9 mouse cellular contexts compared by ENCODE assay signal in the genomic region with DNA sequence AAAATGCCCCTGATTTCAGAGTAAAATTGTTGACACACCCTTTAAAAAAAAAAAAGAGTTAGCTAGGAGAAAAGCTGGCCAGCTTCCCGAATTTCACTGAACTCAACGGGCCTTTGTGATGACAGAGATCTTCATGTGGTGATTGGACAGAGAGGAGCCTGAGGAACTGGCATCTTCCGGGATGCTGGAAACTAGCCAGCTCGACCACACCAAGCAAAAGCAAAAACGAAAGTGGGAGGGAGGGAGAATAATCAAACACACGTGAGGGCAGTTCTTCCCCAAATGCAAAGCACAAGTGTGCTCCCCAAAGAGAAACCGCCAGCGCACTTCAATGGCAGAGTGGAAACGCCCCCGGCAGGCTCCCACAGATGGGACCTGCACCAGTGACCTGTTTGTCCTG. TPM values are rescaled to one million over a fixed set of nuclear protein-coding genes. Genes with fewer than 3 reads are reported as not detected.
DNase-seq lines count a peak whose midpoint lies in the region; ATAC-seq and TF ChIP-seq lines count a peak whose summit lies in the region.
"Had no signal": no experiment of that assay in that cellular context is flagged by ENCODE, and none has a peak within 500 bp of the region (broad histone marks: within the 10 kb centered on the region; RNA-seq: fewer than 3 reads in every experiment).

No protein-coding gene starts in this region.

- WGBS in midbrain, embryonic 13.5 days = 44% methylated on average over 10 of the region's 10 CpGs
- WGBS in midbrain, embryonic 10.5 days = 63% methylated on average over 10 of the region's 10 CpGs
- 13% methylated on average over 10 of the region's 10 CpGs for WGBS in kidney, adult 2 months
- 7% methylated on average over 10 of the region's 10 CpGs for WGBS in lung, adult 2 months

- DNase-seq in midbrain, embryonic 10.5 days (ENCODE audit: low spot score) = no peak
- peak; percentile 50 for DNase-seq in brain, adult 2 months (ENCODE audit: low read depth, low spot score)
- peak; percentile 66 for DNase-seq in heart, adult 8-10 months (ENCODE audit: low spot score)
- DNase-seq in kidney, adult 2 months = peak; percentile 75
- peak; percentile 49 for DNase-seq in lung, adult 2 months
- peak; percentile 91 for DNase-seq in skeletal muscle tissue, adult 2 months (ENCODE audit: low read depth, low spot score)
- DNase-seq in thymus, postnatal 4 days = no peak

- TF ChIP-seq POLR2A in kidney, adult 2 months (IDR thresholded peaks at IDR 0.05; ENCODE audit: low read depth, low read length) = no peak
- TF ChIP-seq POLR2A in lung, adult 2 months (IDR thresholded peaks at IDR 0.05; ENCODE audit: borderline replicate concordance, extremely low read depth, low read depth, low read length) = peak; percentile 43; the same call in 1 of the 2 replicates

- H3K4me1 ChIP-seq in midbrain, embryonic 13.5 days (replicated peaks) = peaks cover 30% of the 10 kb centered on the region
- peaks cover 47% of the 10 kb centered on the region for H3K4me1 ChIP-seq in midbrain, embryonic 10.5 days
- H3K4me1 ChIP-seq in kidney, adult 2 months (ENCODE audit: control insufficient read depth, insufficient read depth, low read length) = no peaks in the 10 kb centered on the region
- H3K4me1 ChIP-seq in lung, adult 2 months (ENCODE audit: control insufficient read depth, insufficient read depth, low read length) = peaks cover 6% of the 10 kb centered on the region; the same call in 1 of the 2 replicates

- no peak overlapping the region for H3K4me3 ChIP-seq in midbrain, embryonic 13.5 days (replicated peaks)
- H3K4me3 ChIP-seq in midbrain, embryonic 10.5 days = no peak overlapping the region
- peak overlapping the region; percentile 12; the same call in 1 of the 2 replicates for H3K4me3 ChIP-seq in kidney, adult 2 months (ENCODE audit: insufficient read depth, low read depth, low read length)
- peak overlapping the region; percentile 84 for H3K4me3 ChIP-seq in lung, adult 2 months (replicated peaks; ENCODE audit: extremely low read depth, low read depth, low read length)
- H3K4me3 ChIP-seq: midbrain, embryonic 12.5 days had no signal

- no peak overlapping the region for H3K9ac ChIP-seq in midbrain, embryonic 13.5 days (replicated peaks)
- H3K9ac ChIP-seq: midbrain, embryonic 12.5 days had no signal

- no peaks in the 10 kb centered on the region for H3K9me3 ChIP-seq in midbrain, embryonic 13.5 days
- H3K9me3 ChIP-seq in midbrain, embryonic 10.5 days (replicated peaks) = no peaks in the 10 kb centered on the region
- H3K9me3 ChIP-seq: midbrain, embryonic 12.5 days had no signal

- H3K36me3 ChIP-seq in midbrain, embryonic 13.5 days = no peaks in the 10 kb centered on the region
- H3K36me3 ChIP-seq in midbrain, embryonic 10.5 days = no peaks in the 10 kb centered on the region
- H3K36me3 ChIP-seq in kidney, adult 2 months (ENCODE audit: control insufficient read depth, insufficient read depth, low read length) = no peaks in the 10 kb centered on the region
- H3K36me3 ChIP-seq: midbrain, embryonic 12.5 days had no signal

- no peak for TF ChIP-seq CTCF in kidney, adult 2 months (conservative IDR thresholded peaks at IDR 0.05; ENCODE audit: insufficient read depth, insufficient read length, low read depth, low read length)
- no peak for TF ChIP-seq CTCF in lung, adult 2 months (IDR thresholded peaks at IDR 0.05; ENCODE audit: insufficient read depth, low read length)

- H3K4me2 ChIP-seq in midbrain, embryonic 13.5 days (replicated peaks) = peak overlapping the region; percentile 25; the same call in 1 of the 2 replicates
- H3K4me2 ChIP-seq: midbrain, embryonic 12.5 days had no signal

- no peak for ATAC-seq in midbrain, embryonic 13.5 days

- H3K27ac ChIP-seq in midbrain, embryonic 13.5 days = no peak overlapping the region
- H3K27ac ChIP-seq in midbrain, embryonic 10.5 days (replicated peaks) = no peak overlapping the region
- H3K27ac ChIP-seq in kidney, adult 2 months (ENCODE audit: insufficient read depth, low read depth, low read length) = no peak overlapping the region
- H3K27ac ChIP-seq: midbrain, embryonic 12.5 days had no signal

- peaks cover 28% of the 10 kb centered on the region for H3K27me3 ChIP-seq in midbrain, embryonic 13.5 days
- peaks cover 41% of the 10 kb centered on the region for H3K27me3 ChIP-seq in midbrain, embryonic 10.5 days (ENCODE audit: low read depth, poor library complexity, severe bottlenecking)
- peaks cover 2% of the 10 kb centered on the region; the same call in 1 of the 2 replicates for H3K27me3 ChIP-seq in kidney, adult 2 months (replicated peaks; ENCODE audit: control insufficient read depth, insufficient read depth, low read length)

RNA-seq across cellular contexts. Expression of gene Tmem100, which starts 0.8 kb away (rescaled TPM):
- 5.6 and 6.9 TPM in 2 replicates for polyA plus RNA-seq in midbrain, embryonic 13.5 days (2015; fragmentation: Nextera tagmentation; extraction: Ambion mirVana)
- polyA plus RNA-seq in midbrain, embryonic 10.5 days (2016; fragmentation: Nextera tagmentation; extraction: Ambion mirVana) = 5.8 and 5.9 TPM in 2 replicates
- 10 to 100 TPM in 3 of 4 experiments, 1 to 10 TPM in 1; 8.6 to 12.2 (median 11.6) TPM for total RNA-seq in heart, adult 8-10 months (2022)
- polyA plus RNA-seq in kidney, adult 2 months (2012; rRNA removed) = 1.5 and 1.8 TPM in 2 replicates
- polyA plus RNA-seq in lung, adult 2 months (2012; rRNA removed) = 169 and 219 TPM in 2 replicates

RNA-seq across cellular contexts. Expression of gene Pctp, which starts 26.7 kb away (rescaled TPM):
- 2.5 and 2.6 TPM in 2 replicates for polyA plus RNA-seq in midbrain, embryonic 13.5 days (2015; fragmentation: Nextera tagmentation; extraction: Ambion mirVana)
- polyA plus RNA-seq in midbrain, embryonic 10.5 days (2016; fragmentation: Nextera tagmentation; extraction: Ambion mirVana) = 16.4 and 20.2 TPM in 2 replicates
- 1 to 10 TPM; 3.5 to 5.1 (median 4.6) TPM for total RNA-seq in heart, adult 8-10 months (2022)
- polyA plus RNA-seq in kidney, adult 2 months (2012; rRNA removed) = 8.7 and 12.3 TPM in 2 replicates
- 3.0 and 3.1 TPM in 2 replicates for polyA plus RNA-seq in lung, adult 2 months (2012; rRNA removed)

Comparison
In these comparisons a context has a peak if more than half of its experiments do, and no peak if none do; other contexts are left out.
1. H3K4me3 ChIP-seq: peak in kidney, adult 2 months (single experiment) and lung, adult 2 months (single experiment); none in midbrain, embryonic 13.5 days (single experiment) and midbrain, embryonic 10.5 days (single experiment).
2. DNase-seq: peak in brain, adult 2 months (single experiment), heart, adult 8-10 months (single experiment), kidney, adult 2 months (single experiment), lung, adult 2 months (single experiment) and skeletal muscle tissue, adult 2 months (single experiment); none in midbrain, embryonic 10.5 days (single experiment) and thymus, postnatal 4 days (single experiment).
3. RNA of gene Tmem100, which starts 0.8 kb away (polyA plus RNA-seq): 169 to 219 TPM in lung, adult 2 months; 5.6 to 6.9 TPM in midbrain, embryonic 13.5 days, 5.8 to 5.9 TPM in midbrain, embryonic 10.5 days and 1.5 to 1.8 TPM in kidney, adult 2 months; every median in the first group is over 10 times any median in the second.